Mouse (Mus musculus) central nervous system, embryonic 11.5 days (tissue): ENCODE measurements around the gene Nsdhl. TPM values are rescaled to one million over a fixed set of nuclear protein-coding genes. Genes with fewer than 3 reads are reported as not detected.

Experiments
- polyA plus RNA-seq: library from polyadenylated mRNA; depleted of rRNA; stranded (reverse); fragments of >200 nt; gene quantifications from 2 replicates; pipeline ENCODE4 v1.2.3, GENCODE M21; 2012; rRNA removed

The Nsdhl gene
- 29.0 and 46.0 TPM in 2 replicates for polyA plus RNA-seq

GRCm38 (mm10) chrX:72917884-72918681 lies at the start of gene Nsdhl, which contains the start of gene Cetn2:
Gene Nsdhl (plus strand): TSS chrX:72918557.
Gene Cetn2 (minus strand): TSS chrX:72918411.

GRCm38 (mm10) chrX:72986841-72987519 lies 68.6 kb downstream of the Nsdhl start, which contains the start of gene Zfp185:
Gene Zfp185 (plus strand): TSS chrX:72987339.

Other genes with a start within 250 kb of the Nsdhl start
- 0.76 and 1.1 TPM in 2 replicates for gene Gabrq, start 93.4 kb upstream of the Nsdhl start, polyA plus RNA-seq
- gene Cetn2, start 146 bp upstream of the Nsdhl start, polyA plus RNA-seq: 51.8 and 79.7 TPM in 2 replicates
- gene Zfp185, start 68.8 kb downstream of the Nsdhl start, polyA plus RNA-seq: 2.4 and 4.9 TPM in 2 replicates
- 0.04 TPM in 2 replicates for gene Pnma5, start 118.5 kb downstream of the Nsdhl start, polyA plus RNA-seq
- 2.8 and 3.4 TPM in 2 replicates for gene Pnma3, start 146.2 kb downstream of the Nsdhl start, polyA plus RNA-seq
- 0.71 and 2.6 TPM in 2 replicates for gene Xlr4a, start 163.9 kb downstream of the Nsdhl start, polyA plus RNA-seq
- 1.7 and 3.5 TPM in 2 replicates for gene Xlr3a, start 178.5 kb downstream of the Nsdhl start, polyA plus RNA-seq
- 0.16 and 0.46 TPM in 2 replicates for gene Gm14685, start 198.5 kb downstream of the Nsdhl start, polyA plus RNA-seq
- not detected in 2 replicates for gene Xlr5b, start 230.2 kb downstream of the Nsdhl start, polyA plus RNA-seq
- gene DXBay18, start 230.9 kb downstream of the Nsdhl start, polyA plus RNA-seq: 0.04 TPM in 1 of 2 replicates, not detected in the other